Mouse (Mus musculus): Measurements from ENCODE around the gene N4bp2l1. TPM values are rescaled to one million over a fixed set of nuclear protein-coding genes. Genes with fewer than 3 reads are reported as not detected.

N4bp2l1 gene
- total RNA-seq, 1 experiment from 2014 or later, result 127 TPM

DNA sequence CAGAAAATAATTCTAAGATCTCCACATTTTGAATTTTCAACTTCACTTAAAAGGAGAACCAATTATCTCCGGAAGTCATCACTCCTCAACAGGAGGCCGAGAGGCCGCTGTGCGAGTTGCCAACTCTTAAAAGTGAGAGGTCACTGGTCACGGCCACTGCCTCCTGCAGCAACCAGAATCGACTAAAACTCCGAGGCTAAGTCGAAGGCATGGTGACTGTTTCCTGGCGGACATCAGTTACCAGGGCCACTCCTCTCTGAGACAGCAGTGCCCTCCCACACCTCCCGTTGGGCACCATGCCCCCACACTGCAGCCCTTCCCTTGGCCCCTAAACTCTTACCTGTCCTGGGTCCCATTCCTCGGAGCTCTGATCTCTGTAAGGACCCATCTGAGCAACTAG, 20.2 kb downstream of the N4bp2l1 start:
- no peak for ATAC-seq (ENCODE audit: extremely low read depth, insufficient number of reproducible peaks, low FRiP score, poor library complexity, severe bottlenecking)

DNA sequence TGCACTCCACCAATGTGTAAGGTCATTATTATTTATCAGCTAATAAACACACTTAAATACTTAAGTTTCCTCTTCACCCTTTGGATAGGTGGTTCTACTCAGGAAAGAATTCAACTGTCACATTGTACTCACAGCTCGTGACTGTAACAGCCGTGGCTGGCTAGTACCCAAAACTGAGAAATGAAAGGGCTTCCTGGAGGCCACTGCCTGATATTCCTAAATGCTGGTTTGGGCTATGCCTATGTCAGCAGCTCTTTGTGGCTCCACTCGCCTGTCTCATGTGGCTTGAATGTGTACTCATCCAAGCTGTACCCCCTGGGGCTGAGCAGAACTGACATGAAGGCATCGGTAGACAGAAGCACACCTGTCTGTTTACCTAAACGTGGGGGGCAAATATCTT, 22.1 kb downstream of the N4bp2l1 start:
- no peak for ATAC-seq (ENCODE audit: extremely low read depth, insufficient number of reproducible peaks, low FRiP score, poor library complexity, severe bottlenecking)

DNA sequence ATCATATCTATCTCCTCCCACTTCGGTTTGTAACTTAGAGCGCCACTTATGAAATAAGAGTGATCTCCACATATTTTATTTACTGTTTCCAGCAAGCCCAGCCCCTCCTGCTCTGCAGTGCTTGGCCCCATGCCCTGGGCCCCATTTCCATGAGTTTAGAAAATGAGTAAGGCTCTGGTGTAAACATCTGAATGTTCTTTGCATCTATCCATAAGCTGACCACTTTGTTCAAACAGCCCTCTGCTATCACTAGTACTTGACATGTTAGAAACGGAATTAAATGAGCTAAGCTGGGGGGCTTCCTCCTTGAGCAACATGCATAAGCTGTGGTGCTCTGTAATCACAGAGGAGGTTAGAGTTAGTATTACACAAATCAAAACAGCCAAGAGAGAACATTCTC, 22.6 kb downstream of the N4bp2l1 start:
- ATAC-seq (ENCODE audit: extremely low read depth, insufficient number of reproducible peaks, low FRiP score, poor library complexity, severe bottlenecking), result no peak

GRCm38 (mm10) chr5:150570496-150571219, 26.3 kb downstream of the N4bp2l1 start:
- no peak for ATAC-seq (ENCODE audit: extremely low read depth, insufficient number of reproducible peaks, low FRiP score, poor library complexity, severe bottlenecking)

- no peak for ATAC-seq (ENCODE audit: extremely low read depth, insufficient number of reproducible peaks, low FRiP score, poor library complexity, severe bottlenecking)
Observed at GRCm38 (mm10) chr5:150566971-150567370, 30.0 kb downstream of the N4bp2l1 start.

DNA sequence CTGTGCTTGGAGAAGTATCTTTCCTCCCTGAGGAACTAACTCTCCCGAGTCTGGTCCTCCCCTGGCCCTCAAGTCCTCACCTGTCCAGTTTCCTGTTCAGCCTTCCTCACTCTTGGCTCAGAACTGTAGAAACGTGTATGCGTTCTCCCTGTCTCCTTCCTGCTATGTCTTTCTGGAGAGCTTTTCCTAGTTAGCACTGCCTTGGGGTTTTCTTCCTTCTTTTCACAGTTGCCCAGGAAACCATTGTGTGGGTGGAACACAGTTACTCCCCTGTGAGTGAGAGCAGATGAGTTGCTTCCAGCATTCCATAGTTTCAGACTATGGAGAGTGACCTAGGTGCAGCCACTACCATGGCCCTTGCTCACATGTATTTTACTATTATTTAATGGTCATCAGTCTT, 30.8 kb downstream of the N4bp2l1 start:
- no peak for ATAC-seq (ENCODE audit: extremely low read depth, insufficient number of reproducible peaks, low FRiP score, poor library complexity, severe bottlenecking)

DNA sequence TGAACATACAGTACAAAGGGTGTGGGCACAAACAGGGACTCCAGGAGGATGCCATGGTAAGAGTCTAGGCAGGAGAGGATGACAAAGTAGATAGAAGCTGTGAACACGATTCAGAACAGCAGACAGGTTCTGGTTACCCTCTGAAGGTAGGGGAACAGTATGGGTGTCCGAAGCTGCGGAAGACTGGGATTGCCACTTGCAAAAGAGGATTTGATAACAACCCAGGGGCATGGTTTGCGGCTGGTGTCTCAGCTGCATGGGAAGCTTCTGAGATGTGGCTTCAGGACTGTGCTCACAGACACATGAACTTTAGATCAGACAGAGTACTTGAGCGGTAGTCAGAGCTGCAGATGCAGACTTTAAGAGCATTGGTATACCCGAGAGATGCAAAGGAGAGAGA, 32.6 kb downstream of the N4bp2l1 start:
- ATAC-seq (ENCODE audit: extremely low read depth, insufficient number of reproducible peaks, low FRiP score, poor library complexity, severe bottlenecking), result no peak

GRCm38 (mm10) chr5:150561783-150562182, 35.2 kb downstream of the N4bp2l1 start:
- ATAC-seq (ENCODE audit: extremely low read depth, insufficient number of reproducible peaks, low FRiP score, poor library complexity, severe bottlenecking), result no peak

DNA sequence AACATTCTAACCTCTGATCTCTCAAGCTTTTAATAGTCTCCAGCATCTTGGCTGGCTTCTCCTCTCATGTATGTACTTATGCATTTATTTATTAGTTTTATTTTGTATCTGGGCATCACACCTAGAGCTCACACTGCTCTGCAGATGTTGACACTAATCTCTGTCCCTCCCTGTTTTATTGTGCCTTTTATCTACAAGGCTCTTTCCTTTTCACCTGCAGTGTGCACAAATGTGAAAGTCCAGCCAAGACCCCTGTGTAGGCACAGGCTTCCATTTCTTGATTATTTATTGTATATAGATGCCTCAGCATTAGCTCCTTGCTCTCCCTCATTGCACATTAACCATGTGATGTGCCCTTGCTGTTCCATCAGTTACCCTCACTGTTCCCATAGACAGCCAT, 35.6 kb downstream of the N4bp2l1 start:
- no peak for ATAC-seq (ENCODE audit: extremely low read depth, insufficient number of reproducible peaks, low FRiP score, poor library complexity, severe bottlenecking)

DNA sequence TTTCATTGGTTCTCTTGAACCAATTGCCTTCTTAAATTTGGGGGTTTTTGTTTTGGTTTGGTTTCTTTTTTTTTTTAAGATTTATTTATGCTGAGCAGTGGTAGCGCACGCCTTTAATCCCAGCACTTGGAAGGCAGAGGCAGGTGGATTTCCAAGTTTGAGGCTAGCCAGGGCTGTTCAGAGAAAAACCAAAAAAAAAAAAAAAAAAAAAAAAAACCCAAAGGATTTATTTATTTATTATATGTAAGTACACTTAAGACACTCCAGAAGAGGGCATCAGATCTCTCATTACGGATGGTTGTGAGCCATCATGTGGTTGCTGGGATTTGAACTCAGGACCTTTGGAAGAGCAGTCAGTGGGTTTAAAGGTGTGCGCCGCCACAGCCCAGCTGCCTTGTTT, 36.1 kb downstream of the N4bp2l1 start:
- no peak for ATAC-seq (ENCODE audit: extremely low read depth, insufficient number of reproducible peaks, low FRiP score, poor library complexity, severe bottlenecking)

DNA sequence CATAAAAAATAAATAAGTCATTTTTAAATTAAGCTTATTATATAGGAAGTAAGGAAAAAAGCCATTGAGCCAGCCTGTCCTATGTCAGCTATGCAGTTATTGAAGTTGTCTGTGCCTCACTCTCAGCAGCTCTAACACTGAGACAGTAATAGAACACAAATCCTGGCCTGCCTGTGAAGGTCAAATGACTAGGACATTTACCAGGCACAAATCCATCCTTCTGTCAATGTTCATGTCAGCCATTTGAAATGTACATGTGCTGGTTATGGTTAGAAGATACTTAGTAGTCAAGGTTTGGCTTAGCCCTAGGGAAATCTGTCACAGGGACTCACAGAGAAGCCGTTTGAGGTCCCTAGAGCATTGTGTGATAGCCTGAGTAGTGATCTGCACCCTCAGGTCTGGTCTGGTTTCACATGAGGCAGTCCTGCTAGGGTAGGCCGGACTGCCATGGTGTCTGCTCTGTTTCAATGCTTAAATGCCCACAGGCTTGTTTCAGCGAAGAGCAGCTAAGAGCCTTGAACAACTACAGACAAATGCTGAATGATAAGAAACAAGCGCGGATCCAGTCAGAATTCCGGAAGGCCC, 37.4 kb downstream of the N4bp2l1 start:
- ATAC-seq (ENCODE audit: extremely low read depth, insufficient number of reproducible peaks, low FRiP score, poor library complexity, severe bottlenecking), result no peak

GRCm38 (mm10) chr5:150551637-150552036, 45.4 kb downstream of the N4bp2l1 start:
- no peak for ATAC-seq (ENCODE audit: extremely low read depth, insufficient number of reproducible peaks, low FRiP score, poor library complexity, severe bottlenecking)

DNA sequence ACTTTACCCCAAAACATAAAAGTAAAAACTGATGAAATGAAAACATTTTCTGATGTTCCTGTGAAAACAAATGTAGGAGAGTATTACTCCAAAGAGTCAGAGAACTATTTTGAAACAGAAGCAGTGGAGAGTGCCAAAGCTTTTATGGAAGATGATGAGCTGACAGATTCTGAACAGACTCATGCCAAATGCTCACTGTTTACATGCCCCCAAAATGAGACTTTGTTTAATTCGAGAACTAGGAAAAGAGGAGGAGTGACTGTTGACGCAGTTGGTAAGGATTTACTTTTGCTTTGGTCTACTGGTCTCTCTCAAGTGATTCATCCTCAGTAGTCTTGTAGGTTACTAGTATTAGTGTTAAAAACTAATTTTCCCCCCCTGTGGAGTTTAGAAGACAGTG, 53.8 kb downstream of the N4bp2l1 start:
- no peak for ATAC-seq (ENCODE audit: extremely low read depth, insufficient number of reproducible peaks, low FRiP score, poor library complexity, severe bottlenecking)

- no peak for ATAC-seq (ENCODE audit: extremely low read depth, insufficient number of reproducible peaks, low FRiP score, poor library complexity, severe bottlenecking)
Observed at GRCm38 (mm10) chr5:150541302-150541701, 55.7 kb downstream of the N4bp2l1 start.

DNA sequence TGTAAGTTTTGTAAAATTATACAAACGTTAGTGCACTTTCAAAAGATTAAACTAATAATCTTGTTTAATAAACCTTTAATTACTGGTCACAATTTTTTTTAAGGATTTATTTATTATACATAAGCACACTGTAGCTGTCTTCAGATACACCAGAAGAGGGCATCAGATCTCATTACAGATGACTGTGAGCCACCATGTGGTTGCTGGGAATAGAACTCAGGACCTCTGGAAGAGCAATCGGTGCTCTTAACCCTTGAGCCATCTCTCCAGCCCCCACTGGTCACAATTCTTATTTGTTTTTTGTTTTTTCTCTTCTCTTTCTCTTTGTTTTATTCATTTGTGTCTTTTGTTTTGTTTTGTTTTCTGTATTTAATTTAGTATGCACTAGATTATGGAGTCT, 71.7 kb downstream of the N4bp2l1 start:
- ATAC-seq (ENCODE audit: extremely low read depth, insufficient number of reproducible peaks, low FRiP score, poor library complexity, severe bottlenecking), result no peak

- ATAC-seq (ENCODE audit: extremely low read depth, insufficient number of reproducible peaks, low FRiP score, poor library complexity, severe bottlenecking), result no peak
Observed at GRCm38 (mm10) chr5:150522867-150523234, 74.1 kb downstream of the N4bp2l1 start.

- ATAC-seq (ENCODE audit: extremely low read depth, insufficient number of reproducible peaks, low FRiP score, poor library complexity, severe bottlenecking), result peak; percentile 82
Observed at GRCm38 (mm10) chr5:150521937-150522866, 74.8 kb downstream of the N4bp2l1 start, which contains the start of gene Brca2. Brca2 (plus strand) TSS chr5:150522630.
